Mouse (Mus musculus) heart, adult 8-10 months (tissue): ENCODE results near the gene Dock4. TPM values are rescaled to one million over a fixed set of nuclear protein-coding genes. Genes with fewer than 3 reads are reported as not detected.
A peak's percentile ranks its signal among the peaks of the same experiment; 100 is the strongest.

Experiments
- DNase-seq: peaks from one replicate; pipeline ENCODE4 v3.0.0; 2022; ENCODE audit warnings: low spot score
- total RNA-seq, 4 experiments: library from RNA; stranded (reverse); gene quantifications; 2 replicates each; pipeline ENCODE4 v1.2.4; 2022

The Dock4 gene
- total RNA-seq, 4 experiments from 2014 or later, result 9.1 to 11.4 (median 10.9) TPM

DNA sequence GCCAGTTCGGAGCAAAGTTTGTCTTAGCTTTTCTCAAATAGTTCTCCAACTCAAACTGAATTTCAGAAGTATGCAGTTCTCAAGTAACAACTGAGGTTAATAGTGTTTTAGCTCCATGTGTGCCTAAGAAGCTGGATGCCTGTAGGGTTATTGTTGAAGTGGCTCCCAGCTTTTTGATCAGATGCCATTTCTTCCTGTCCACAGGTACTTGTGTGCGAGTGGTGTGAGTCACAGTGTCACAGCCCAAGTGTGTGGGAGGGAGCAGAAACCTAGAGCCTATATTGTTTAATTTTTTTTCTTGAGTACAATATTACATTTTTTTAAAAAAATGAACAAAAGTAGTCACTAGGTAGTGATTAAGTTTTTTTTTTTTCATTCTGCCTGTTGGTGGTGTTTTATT lies 313.5 kb downstream of the Dock4 start:
- no peak for DNase-seq

DNA sequence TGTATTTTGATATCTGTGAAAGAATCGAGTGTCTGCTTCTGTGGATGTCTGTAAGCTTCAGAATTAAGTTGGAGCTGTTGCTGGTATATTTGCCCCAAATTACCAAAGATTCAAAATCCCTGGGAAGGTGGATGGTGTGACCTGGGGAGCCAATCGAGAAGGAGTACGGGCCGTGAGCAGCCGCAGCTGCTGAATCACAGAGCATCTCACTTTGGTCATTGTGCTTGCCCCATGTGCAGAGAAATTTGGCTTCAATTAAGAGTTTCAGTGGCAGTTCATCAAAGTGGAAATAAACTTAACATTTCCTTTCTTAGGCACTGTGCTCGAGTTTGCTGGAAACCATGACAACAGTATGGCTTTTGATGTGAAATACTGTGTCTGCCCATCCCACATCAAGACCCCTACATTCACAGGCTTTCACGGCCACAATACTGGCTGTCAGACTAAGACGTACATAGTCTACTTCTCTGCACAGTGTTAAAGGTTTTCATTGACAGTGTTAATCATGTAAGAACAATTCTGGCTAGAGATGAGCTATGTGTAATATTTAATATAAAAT lies 321.6 kb downstream of the Dock4 start:
- DNase-seq, result no peak

DNA sequence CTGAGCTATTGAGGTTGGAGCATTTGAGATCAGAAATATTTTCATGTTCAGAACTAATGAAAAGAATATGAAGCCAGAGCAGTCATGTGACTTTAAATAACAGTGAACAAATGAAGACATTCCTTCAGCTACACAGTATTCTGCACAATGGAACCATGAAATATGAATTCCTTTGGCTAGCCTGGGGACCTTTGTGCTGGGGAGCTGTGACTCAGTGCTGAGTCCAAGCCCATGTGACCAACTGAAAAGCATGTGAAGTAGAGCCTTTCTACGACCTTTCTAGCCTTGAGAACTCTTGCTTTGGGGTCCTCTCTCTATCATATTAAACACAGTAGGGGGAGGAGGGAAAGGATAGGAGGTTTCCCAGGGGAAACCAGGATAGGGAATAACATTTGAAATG lies 327.3 kb downstream of the Dock4 start:
- DNase-seq, result no peak

DNA sequence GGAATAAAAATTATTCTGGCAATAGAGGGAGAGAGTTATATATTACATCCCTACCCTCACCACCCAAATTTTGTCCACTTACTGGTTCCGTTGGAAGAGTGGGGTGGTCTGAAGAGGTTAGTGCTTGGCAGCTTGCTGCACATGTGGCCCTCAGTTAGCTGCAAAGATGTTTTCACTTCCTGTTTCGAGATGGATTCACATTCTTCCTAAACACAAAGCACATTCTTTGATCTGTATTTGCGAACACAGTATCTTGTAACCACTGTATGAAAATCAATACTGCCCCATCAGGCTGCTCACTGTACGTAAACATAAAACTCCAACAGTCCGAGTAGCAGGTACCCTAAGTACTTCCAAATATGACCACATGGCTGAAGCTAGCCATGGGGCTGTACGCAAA lies 335.8 kb downstream of the Dock4 start:
- no peak for DNase-seq

DNA sequence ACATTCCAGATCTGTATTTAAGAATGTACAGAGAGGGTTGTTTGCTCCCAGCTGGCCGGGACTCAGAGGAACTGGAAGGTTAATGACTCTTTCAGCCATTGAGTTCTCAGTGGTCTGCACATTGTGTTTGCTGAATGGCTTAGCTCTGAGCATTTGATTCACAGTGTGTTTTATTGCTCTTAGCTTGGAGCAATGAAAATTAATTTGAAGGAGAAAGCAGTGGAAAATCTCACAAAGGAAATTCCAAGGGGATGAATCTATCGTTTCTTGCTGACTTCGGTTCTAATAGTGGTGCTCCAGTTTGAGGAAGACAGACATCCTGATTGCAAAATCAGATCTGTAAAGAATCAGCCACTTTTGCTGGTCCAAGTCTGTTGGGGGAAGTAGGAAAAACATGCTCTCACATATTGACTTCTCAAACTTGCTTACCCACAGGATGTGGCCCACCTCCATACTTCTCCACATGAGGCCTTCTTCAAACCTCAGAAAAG lies 342.9 kb downstream of the Dock4 start:
- peak; percentile 49 for DNase-seq

DNA sequence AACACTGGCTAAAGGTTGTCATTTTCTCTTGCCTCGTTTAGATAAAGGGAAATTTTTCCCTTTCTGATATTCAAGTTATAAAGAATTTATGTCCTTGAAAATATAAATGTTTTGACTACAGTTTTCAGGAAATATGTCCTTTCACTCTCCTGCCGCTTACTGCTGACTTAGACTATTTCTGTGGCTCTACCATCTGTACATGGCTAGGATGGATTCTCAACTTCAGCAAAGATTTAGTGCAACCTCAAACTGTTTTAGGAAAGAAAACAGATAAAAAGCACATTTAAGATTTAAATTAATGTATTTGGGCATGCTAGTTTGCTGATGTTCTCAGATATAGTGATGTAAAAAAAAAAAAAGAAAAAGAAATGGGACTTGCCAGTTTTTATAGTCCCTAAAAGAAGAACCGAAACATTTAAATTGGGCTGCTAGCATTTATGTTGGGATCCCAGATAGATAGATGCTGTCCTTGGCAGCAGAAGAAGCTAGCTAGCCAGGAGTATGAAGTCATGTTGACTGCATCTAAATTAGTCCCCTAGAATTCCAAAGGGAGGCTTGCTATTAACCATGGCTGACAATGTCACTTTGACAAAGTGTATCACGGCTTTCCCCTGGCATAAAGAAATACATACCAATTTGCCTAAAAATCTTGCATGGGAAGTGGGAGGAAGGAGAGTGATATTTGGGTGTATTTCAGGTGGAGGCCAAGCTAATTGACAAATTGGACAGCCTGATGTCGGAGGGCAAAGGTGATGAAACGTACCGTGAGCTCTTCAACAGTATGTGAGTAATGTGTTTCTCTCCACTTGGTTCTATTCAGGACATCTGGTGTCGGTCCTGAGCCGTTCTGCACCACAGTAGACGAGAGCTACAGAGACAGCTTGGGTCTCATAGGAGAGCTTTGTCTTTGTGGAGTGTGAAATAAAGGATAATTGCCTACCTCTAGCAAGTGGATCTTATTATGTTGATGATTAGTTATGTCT lies 343.9 kb downstream of the Dock4 start:
- peak; percentile 36 for DNase-seq

DNA sequence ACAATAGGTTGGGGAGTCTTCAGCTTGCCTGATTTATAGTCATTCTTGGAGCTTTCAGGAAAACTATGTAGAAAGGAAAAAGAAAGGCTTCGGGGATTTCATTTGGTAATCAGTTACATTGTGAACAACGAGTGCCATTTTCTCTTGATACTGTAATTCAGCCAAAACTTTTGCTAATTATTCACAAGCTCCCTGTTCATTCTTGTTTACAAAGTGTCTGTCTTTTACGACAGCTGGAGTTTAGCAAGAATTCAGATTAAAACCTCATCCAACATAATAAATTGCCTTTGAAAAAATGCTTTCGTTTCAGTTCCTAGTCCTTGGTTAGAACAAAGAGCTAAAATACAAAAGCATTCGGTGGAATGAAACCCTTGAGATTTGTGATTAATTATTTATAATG lies 345.5 kb downstream of the Dock4 start:
- no peak for DNase-seq

DNA sequence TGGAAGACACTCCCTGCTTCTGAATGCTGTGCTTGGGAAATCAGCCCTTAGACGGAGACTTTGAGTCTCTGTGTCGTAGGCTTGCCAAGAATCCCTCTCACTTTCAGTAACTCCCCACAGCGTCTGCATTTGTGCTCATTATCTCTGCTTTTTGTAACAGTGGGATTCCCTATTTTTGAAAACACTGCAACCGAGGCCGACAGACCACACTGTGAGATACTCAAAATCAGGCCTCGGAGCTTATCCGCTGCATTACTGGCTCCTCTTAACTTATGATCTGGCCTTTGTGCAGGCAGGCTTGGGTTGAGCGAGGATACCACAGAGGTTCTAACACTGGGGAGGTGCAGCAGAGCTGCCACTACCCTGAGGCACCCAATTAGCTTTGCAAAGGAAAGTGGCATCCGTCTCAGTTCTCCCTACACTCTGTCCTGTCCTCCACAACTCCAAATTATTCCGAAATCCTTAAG lies 346.5 kb downstream of the Dock4 start:
- no peak for DNase-seq

DNA sequence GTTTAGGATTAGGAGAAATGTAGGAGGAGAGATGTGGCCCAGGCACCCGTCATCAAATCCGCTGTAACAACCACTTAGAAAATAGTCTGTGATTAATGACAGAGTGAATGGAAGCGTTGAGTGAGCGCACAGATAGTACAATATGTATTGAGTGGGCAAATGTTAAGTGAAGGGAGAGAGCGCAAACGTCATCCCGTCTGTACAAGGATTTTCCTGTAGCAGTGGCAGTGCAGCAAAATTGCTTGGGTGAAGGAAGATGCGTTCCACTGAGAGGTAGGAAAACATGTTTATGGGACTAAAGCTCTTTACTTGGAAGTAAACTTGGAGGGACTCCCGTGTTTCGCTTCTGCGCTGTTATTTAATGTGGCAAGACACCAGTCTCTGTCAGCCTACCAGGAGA lies 348.3 kb downstream of the Dock4 start:
- no peak for DNase-seq

DNA sequence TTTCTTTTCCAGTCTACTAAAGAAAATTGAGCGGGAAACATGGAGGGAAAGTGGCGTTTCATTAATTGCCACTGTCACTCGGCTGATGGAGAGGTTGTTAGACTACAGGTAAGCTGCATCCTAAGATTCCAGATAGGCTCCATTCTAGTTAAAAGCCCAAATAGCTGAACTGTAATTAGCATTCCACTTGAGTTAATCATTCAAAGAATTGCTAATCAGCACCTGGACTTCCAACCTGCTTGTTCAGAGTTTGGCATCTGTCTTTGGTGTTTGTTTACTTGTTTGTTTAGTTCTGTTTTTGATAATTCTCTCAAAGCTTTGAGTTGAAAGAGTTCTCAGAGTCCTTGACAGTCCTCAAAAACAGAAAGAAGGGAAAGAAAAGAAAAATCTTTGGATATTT lies 349.0 kb downstream of the Dock4 start:
- DNase-seq, result no peak

DNA sequence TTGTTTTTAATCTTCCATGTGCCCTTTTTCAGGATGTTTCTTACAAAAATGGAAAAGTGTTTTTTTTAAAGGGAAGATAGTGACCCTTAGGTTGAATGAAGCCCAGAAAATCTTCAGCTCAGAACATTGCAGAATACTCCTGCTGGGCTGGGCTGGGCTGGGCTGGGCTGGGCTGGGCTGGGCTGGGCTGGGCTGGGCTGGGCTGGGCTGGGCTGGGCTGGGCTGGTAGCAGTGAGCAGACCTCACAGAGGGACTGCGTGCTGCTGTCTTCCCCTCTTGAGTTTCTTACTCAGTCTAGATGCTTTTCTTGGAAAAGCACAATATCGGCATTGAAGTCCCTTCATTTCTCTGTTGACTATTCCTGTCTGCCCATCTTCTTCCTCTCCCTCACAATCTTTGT lies 350.0 kb downstream of the Dock4 start:
- DNase-seq, result no peak

DNA sequence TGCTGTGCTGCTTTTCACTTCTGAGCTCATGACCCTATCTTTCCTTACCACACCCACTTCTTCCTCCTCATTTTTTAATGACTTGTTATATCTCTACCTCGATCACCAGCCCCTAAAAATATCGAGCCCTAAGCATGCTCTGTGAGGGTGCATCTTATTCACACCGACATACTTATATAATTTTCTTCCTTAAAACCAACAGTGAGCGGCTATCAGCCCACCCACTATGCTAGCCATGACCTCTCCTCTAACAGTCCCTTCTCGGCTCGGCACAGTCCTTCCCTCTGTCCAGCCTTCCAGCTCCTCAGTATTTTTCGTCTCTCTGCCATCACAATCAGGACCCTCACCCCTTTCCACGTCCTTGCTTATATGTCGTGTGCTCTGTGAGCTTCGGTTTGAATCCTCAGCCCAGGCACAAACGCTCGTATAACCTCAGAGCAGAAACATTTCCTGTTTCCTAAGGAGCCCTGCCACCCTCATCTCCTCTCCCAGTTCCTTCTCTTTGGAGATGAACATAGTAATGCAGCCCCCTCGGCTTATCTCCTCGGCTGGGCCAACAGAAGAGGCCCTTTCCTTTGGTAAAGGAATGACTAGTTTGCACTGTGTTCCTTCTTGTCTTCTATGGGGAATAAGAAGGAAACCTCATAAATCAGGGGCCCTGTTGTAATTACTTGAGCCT lies 351.2 kb downstream of the Dock4 start:
- no peak for DNase-seq

DNA sequence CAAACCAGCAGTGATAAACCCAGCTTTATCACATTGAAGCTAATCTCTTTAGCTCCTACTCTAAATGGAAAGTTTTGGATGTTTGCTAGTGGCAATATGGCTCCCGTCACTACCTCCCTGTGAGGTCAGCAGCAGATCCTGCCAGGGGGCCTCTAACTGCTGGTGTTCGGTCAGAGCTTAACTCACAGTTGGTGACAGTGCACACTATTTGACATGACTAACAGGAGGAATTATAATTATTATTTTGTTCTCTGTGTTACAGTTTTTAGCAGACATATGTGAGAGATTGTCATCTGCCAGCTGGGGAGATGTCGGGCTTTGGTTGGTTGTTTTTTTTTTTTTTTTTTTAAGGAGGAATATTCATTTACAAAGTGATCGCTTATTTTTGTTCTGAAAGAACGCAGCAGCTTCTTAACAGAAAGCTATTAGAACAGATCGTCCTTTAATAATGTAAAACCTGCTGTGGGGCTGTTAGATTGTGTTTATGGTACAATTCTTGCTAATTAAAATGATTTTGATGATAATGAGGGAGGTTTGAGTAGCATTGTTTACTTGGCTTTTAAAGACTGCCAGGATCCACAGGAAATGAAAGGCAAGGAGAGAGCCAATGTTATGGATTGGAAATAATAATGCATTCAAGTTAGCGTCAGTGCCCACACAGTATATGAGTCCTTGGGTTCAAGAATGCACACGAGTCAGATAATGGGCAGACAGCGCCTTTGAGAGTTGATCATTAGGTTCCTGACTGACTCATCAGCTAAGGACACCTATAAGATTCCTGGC lies 352.0 kb downstream of the Dock4 start:
- no peak for DNase-seq

DNA sequence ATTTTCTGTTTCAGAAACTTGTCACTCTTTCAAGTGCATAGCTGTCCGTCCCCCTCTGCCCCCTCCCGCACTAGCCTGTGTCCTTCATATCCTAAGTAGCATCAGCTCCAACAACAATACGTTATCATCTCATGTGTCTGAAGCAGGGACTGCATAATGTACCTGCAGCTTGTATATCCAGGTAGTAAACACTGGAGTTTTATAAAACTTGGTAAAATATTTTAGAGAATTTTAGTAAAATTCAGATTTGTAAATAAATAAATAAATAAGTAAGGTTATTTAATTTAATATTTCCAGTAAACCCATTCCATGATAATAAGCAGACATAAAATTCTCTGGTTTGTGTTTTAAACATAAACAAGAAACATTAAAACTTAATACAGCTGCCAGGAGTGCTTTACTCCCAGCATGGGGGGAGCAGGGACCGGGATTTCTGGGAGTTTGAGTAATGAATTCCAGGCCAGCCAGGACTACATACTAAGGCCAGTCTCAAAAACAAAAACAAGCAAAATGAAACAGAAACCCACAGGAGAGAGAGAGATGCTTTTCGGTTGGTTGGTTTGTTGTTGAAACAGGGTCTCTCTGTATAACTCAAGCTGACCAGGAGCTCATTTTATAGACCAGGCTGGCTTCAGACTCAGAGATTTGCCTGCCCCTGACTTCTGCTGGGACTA lies 352.7 kb downstream of the Dock4 start:
- no peak for DNase-seq

DNA sequence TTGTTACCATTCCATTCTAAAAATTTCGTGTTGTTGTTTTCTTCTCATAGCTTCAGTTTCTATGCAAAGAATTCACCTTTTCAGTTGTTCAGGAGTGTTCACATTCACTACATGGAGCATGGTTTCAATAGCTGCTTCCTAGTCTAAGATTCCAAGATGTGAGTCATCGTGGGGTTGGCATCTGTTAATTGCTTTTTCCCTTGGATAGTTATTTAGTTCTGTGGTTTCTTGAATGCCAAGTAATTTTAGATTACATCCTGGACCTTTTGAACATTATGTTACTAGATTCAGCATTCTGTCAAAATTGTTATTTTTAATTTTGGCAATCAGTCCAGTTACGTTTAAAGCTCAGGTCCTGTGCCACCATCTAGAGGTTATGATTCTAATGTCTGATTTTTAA lies 355.7 kb downstream of the Dock4 start:
- no peak for DNase-seq

DNA sequence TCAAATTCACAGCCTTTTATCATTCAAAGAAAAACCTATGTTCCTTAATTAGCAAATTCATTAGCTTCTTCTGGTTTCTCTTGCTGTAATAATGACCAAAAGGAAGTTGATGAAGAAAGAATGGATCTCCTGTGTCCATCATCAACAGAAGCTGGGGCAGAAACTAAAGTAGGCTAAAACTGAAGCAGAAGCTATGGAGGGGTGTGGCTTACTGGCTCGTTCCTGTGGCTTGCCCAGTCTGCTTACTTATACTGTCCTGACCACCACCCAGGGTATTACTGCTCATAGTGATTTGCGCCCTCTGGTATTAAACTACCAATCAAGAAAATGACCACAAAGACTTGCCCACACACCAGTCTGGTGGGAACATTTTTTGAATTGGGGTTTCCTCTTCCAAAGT lies 359.5 kb downstream of the Dock4 start:
- DNase-seq, result no peak

DNA sequence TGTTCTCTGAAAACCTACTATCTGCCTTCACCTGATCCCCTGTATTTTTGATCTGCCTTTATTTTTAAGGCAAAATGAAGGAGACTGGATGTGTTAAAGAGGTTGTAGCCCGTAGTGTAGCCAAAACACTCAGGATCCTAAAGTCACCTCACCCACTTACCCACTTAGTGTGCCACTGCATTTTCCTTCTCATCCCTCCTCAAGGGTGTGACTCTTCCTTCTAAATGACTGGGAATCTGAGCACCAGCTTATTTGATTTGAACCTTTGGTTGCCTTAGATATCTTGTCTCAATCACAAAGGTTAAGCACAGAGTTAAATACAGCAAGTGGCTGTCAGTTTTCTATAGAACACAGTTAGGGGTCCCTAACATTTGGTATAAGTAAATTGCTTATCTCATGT lies 362.2 kb downstream of the Dock4 start:
- DNase-seq, result no peak

DNA sequence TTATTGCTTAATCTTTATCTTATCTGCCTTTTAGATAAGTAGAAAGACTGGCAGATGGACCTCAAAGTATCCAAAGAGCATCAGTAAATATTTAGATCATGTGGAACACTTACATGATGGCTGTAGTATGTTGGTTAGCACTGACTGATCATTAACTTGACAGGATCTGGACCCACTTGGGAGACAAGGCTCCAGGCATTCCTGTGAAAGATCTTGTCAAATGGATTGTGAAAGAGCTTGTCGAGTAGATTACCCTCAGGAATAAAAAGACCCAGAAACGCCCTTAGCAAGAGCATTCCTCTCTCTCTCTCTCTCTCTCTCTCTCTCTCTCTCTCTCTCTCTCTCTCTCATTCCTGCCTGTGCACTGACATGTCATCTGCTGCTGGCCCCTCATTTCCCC lies 367.7 kb downstream of the Dock4 start:
- DNase-seq, result no peak

DNA sequence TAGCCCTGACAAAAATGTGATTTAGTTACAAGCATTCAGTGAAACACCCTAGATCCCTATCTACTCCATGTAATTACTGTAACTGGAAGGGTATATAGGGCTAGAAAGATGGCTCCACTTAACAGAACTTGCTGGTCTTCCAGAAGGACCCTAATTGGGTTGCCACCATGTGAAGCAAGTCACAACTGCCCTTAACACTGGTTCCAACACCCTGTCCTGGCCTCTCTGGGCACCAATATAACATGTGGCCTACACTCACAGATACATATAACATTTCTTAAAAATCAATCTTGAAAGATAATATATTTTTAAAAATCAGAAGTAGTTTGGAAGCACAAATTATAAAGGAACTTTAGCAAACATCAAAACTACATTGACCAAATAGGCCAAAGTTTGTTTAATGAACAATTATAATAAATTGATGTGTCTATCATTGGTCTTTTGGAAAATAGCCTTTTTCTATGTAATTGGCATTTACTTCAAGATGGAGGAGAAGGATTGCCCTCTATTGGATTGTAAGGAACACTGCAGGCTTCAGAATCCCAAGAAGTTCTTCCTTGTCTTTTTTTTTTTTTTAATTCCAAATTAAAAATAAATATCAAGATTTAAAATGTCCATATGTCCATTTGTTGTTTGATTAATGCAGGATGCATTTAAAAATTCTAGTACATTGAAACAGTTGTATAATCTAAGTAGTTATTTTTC lies 369.1 kb downstream of the Dock4 start:
- DNase-seq, result no peak

DNA sequence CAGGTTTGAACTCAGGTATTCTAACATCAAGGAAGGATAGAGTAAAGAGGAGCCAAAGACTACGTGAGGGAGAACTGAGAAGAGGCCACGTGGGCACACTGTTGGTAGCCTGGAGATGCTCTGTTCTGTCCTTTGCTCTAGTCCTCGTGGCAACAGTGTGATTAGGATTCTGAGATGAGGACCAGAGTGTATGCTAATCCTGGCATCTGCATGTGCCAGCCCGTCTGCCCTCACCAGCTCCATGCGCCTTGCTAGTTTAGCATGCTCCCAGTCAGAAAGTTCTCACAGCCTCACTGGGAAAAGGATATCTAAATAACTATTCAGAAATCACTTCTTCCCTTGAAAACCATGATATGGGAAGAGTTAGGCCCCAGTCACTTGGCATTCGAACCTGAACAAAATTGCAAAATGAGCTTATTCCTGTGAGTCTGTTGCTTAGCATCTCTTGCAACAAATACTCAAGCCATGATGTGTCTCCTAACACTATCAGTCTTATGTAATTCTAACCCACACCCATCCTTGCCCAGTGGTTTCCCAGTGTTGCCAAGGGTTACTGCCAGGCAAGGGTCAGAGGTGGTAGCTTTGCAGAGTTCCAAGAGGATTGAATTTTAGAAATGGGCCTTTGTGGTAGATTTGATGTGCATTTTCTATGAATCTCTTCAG lies 372.4 kb downstream of the Dock4 start:
- DNase-seq, result no peak
